Mouse (Mus musculus) lung, embryonic 14.5 days (tissue): Measurements from ENCODE around the gene Ablim1. TPM values are rescaled to one million over a fixed set of nuclear protein-coding genes. Genes with fewer than 3 reads are reported as not detected.

Source experiments
- ATAC-seq: fragments of 200-750 bp; cut with Nextera tagmentation; 2 replicates; pipeline ENCODE4 v1.8.0; 2017; ENCODE audit warnings: mild to moderate bottlenecking, moderate TSS enrichment, moderate library complexity; ENCODE audit not compliant: insufficient read depth
- DNase-seq: peaks from one replicate; pipeline ENCODE4 v3.0.0-alpha.2; 2015
- H3K27ac ChIP-seq: fragments of 300-500 bp; sonication (generic); 2 replicates; pipeline ENCODE4 v1.5.1; 2014; ENCODE audit warnings: low read depth, mild to moderate bottlenecking, moderate library complexity
- H3K27me3 ChIP-seq: fragments of 300-500 bp; sonication (generic); 2 replicates; pipeline ENCODE4 v1.6.1; 2014; ENCODE audit warnings: low read length, control low read depth; ENCODE audit not compliant: insufficient read depth
- H3K36me3 ChIP-seq: fragments of 300-500 bp; sonication (generic); 2 replicates; pipeline ENCODE4 v1.6.1; 2014; ENCODE audit warnings: control low read depth; ENCODE audit not compliant: insufficient read depth
- H3K4me1 ChIP-seq: fragments of 300-500 bp; sonication (generic); 2 replicates; pipeline ENCODE4 v1.6.1; 2014; ENCODE audit warnings: antibody characterized with exemption, control low read depth; ENCODE audit not compliant: insufficient read depth
- H3K4me2 ChIP-seq: fragments of 300-500 bp; sonication (generic); 2 replicates; pipeline ENCODE4 v1.6.1; 2014; ENCODE audit warnings: mild to moderate bottlenecking
- H3K4me3 ChIP-seq: fragments of 300-500 bp; sonication (generic); 2 replicates; pipeline ENCODE4 v1.5.1; 2014; ENCODE audit warnings: low read depth, low read length
- H3K9ac ChIP-seq: fragments of 300-500 bp; sonication (generic); 2 replicates; pipeline ENCODE4 v1.6.1; 2014
- H3K9me3 ChIP-seq: fragments of 300-500 bp; sonication (generic); 2 replicates; pipeline ENCODE4 v1.6.1; 2016; ENCODE audit warnings: low read depth, low read length, control low read depth
- CTCF ChIP-seq: IDR thresholded peaks from 2 replicates; pipeline ENCODE4 v1.5.1; 2016; ENCODE audit warnings: antibody characterized with exemption, low read depth
- WGBS: fragments of 180-500 bp; shearing (Covaris S2); extraction: QIAGEN DNeasy Blood & Tissue Kit; methylation state at CpG from one replicate; pipeline ENCODE4 v1.1.7; 2014; 5-methylcytosine and 5-hydroxymethylcytosine counted together
- polyA plus RNA-seq: library from polyadenylated mRNA; unstranded; fragments of >200 nt; fragmentation: Nextera tagmentation; extraction: Ambion mirVana; gene quantifications from 2 replicates; pipeline ENCODE4 v1.2.1, GENCODE M21; 2014

Ablim1 gene
- polyA plus RNA-seq, 1 experiment from 2014 or later: 39.9 TPM

GRCm38 (mm10) chr19:57248781-57249180 is 65.9 kb downstream of the Ablim1 start:
- Histone ChIP-seq H3K4me1 (peaks cover 5% of the 10 kb centered on the region; the same call in 1 of the 2 replicates), H3K4me3 (no peak overlapping the region), H3K27ac (no peak overlapping the region), H3K9ac (no peak overlapping the region), H3K36me3 (no peaks in the 10 kb centered on the region), H3K4me2 (no peak overlapping the region), H3K9me3 (no peaks in the 10 kb centered on the region), H3K27me3 (no peaks in the 10 kb centered on the region)
- DNase-seq: no peak
- WGBS: 47% methylated on average over 5 of the region's 5 CpGs
- no peak for ATAC-seq
- TF ChIP-seq CTCF: no peak

- H3K4me3 ChIP-seq: no peak overlapping the region
- WGBS: 74% methylated on average over 8 of the region's 8 CpGs
- no peak for TF ChIP-seq CTCF
Observed at GRCm38 (mm10) chr19:57247221-57247620, 67.5 kb downstream of the Ablim1 start.

DNA sequence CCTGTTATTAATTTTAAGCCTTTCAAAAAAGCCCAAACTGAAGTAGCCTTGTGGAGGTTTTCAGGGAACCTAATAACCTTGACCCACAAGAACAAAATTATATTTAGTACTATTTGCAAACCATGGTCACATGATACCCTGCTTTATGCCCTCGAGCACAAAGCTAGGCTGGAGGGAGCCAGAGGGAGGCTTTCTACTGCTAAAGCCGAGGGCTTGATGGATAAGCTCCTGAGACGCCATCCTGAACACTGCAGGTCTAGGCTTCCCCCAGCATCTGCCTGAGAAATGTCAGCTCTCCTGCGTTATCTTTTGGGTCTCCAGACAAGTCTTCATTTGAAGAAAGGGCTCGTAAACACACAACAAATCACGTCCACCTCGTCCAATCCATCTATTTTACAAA is 70.4 kb downstream of the Ablim1 start:
- Histone ChIP-seq H3K4me1 (no peaks in the 10 kb centered on the region; the same call in 1 of the 2 replicates), H3K36me3 (no peaks in the 10 kb centered on the region), H3K4me2 (no peak overlapping the region), H3K9ac (no peak overlapping the region), H3K27me3 (no peaks in the 10 kb centered on the region), H3K27ac (no peak overlapping the region), H3K4me3 (no peak overlapping the region), H3K9me3 (no peaks in the 10 kb centered on the region)
- no peak for DNase-seq
- no peak for ATAC-seq
- TF ChIP-seq CTCF: no peak
- WGBS: 56% methylated on average over 7 of the region's 7 CpGs

More at GRCm38 (mm10) chr19:57247221-57247620, 67.5 kb downstream of the Ablim1 start:
- DNase-seq: no peak
- no peaks in the 10 kb centered on the region for H3K9me3 ChIP-seq
- H3K9ac ChIP-seq: no peak overlapping the region
- H3K4me1 ChIP-seq: peaks cover 3% of the 10 kb centered on the region; the same call in 1 of the 2 replicates
- no peak for ATAC-seq
- no peak overlapping the region for H3K4me2 ChIP-seq
- H3K27ac ChIP-seq: no peak overlapping the region
- H3K36me3 ChIP-seq: no peaks in the 10 kb centered on the region
- no peaks in the 10 kb centered on the region for H3K27me3 ChIP-seq

DNA sequence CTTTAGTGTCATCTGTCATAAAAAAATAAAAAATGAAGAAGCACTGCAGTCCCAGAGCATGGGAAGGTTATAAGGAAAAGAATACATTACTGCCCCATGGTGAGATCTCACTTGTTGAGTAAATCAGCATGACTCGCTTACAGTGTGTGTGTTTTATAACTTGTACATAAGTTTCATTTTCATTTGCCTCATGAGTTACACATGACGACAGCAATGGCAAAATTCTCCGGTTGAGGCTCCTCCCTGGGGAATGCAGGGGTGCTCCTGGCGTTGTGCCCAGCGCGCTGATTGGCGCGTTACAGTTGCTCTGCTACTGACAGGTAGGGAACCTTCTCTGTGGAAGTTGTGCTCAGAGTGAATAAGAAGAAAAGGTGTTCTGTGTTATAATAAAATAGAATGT is 71.1 kb downstream of the Ablim1 start:
- no peak overlapping the region for H3K27ac ChIP-seq
- no peaks in the 10 kb centered on the region; the same call in 1 of the 2 replicates for H3K4me1 ChIP-seq

DNA sequence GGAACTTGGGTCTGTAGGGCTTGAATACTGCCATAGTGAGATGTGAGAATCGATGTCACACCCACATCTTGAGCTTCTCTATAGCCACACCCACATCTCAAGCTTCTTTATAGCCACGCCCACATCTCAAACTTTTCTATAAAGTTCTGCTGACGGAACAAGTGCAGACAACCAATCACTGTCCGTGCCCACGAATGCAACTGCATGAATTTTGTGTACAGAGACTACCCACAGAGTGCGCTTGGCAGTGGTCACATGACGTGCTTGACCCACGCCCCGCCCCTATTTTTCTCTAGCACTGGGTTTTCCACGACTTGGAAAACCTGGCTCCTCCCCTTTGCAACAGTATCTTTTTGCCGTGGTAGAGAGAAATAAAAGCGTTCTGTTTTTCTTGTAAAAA is 71.5 kb downstream of the Ablim1 start:
- H3K9ac ChIP-seq: no peak overlapping the region
- no peaks in the 10 kb centered on the region for H3K36me3 ChIP-seq
- H3K4me2 ChIP-seq: no peak overlapping the region
- H3K4me3 ChIP-seq: no peak overlapping the region
- no peaks in the 10 kb centered on the region; the same call in 1 of the 2 replicates for H3K4me1 ChIP-seq
- WGBS: 71% methylated on average over 12 of the region's 12 CpGs
- no peak overlapping the region for H3K27ac ChIP-seq
- no peak for TF ChIP-seq CTCF
- DNase-seq: no peak
- ATAC-seq: no peak
- H3K27me3 ChIP-seq: no peaks in the 10 kb centered on the region
- no peaks in the 10 kb centered on the region for H3K9me3 ChIP-seq

More for the DNA sequence above, 71.1 kb downstream of the Ablim1 start:
- H3K9me3 ChIP-seq: no peaks in the 10 kb centered on the region
- H3K4me2 ChIP-seq: no peak overlapping the region
- no peak for TF ChIP-seq CTCF
- peak; percentile 35 for DNase-seq
- H3K36me3 ChIP-seq: no peaks in the 10 kb centered on the region
- H3K4me3 ChIP-seq: no peak overlapping the region
- no peak for ATAC-seq
- H3K9ac ChIP-seq: no peak overlapping the region
- no peaks in the 10 kb centered on the region for H3K27me3 ChIP-seq
- 65% methylated on average over 8 of the region's 8 CpGs for WGBS

DNA sequence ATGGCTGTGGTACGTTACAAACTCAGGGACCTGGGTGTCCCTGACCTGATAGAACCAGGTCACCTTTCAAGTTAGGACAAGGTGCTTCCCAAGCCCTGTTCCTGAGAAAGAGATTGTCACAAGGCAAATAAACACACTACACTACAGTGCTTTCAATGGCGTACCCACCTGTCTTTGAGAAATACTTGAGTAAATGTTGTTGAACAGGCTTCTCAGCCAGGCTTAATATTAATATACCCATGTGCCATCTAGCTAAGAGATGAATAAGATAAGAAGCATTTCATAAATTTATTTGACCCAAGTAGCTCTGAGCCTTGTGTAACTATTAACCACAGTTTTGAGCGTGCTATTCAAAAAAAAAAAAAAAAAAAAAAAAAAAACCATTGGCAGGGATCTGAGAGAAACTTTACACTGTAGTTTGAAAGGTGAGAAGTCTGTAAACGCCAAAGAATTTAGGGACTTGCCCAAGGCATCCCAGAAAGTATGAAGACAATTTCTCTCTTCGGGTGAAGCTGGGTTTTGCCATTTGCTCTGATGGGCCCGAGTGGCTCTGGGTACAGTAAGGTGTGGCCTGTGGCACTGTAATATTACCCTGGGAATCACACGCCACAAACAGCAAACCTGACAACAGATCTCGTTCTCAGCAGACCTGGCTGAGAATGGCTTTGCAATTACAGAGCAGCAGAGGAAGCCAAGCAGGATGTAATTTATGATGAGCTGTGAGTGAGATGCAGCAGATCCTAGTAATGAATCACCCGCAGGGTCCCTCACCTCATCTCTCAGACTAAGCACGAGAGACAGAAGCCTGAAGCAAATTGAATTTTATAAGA is 73.1 kb downstream of the Ablim1 start:
- ATAC-seq: no peak
- H3K27ac ChIP-seq: no peak overlapping the region
- WGBS: 34% methylated on average over 10 of the region's 10 CpGs

DNA sequence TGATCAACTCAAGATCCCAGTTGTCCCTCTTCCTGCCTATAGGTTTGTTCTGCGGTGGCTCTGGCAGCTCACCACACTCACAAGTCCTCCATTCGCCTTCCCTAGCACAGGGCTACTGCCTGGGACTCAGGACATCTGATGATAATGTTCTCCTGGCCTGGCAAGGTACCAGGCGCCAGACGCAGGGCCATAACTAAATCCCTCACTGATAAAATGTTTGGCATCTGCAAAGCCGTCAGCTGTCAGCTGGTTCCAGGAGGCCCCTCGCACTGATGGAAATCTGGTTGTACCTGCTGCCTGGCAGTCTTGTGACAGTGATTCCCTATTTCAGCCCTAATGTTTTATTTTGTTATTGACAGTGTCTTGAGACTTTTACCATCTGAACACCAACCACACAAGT is 74.5 kb downstream of the Ablim1 start:
- no peak for TF ChIP-seq CTCF
- no peak overlapping the region for H3K4me3 ChIP-seq
- DNase-seq: no peak
- H3K27ac ChIP-seq: no peak overlapping the region
- H3K27me3 ChIP-seq: no peaks in the 10 kb centered on the region
- no peak overlapping the region for H3K9ac ChIP-seq
- no peaks in the 10 kb centered on the region for H3K36me3 ChIP-seq
- 74% methylated on average over 6 of the region's 6 CpGs for WGBS
- H3K4me2 ChIP-seq: no peak overlapping the region
- ATAC-seq: no peak
- no peaks in the 10 kb centered on the region; the same call in 1 of the 2 replicates for H3K4me1 ChIP-seq
- no peaks in the 10 kb centered on the region for H3K9me3 ChIP-seq

More for the DNA sequence above, 73.1 kb downstream of the Ablim1 start:
- Histone ChIP-seq H3K9ac (no peak overlapping the region), H3K4me2 (no peak overlapping the region), H3K27me3 (no peaks in the 10 kb centered on the region), H3K36me3 (no peaks in the 10 kb centered on the region), H3K9me3 (no peaks in the 10 kb centered on the region), H3K4me1 (no peaks in the 10 kb centered on the region; the same call in 1 of the 2 replicates), H3K4me3 (no peak overlapping the region)
- no peak for TF ChIP-seq CTCF
- DNase-seq: peak; percentile 58
